Mouse (Mus musculus) heart, embryonic 16.5 days (tissue): ENCODE measurements around the gene Nr1h3. TPM values are rescaled to one million over a fixed set of nuclear protein-coding genes. Genes with fewer than 3 reads are reported as not detected.
"Not testable (repeated sequence)": the region's sequence is repeated elsewhere in the genome, so short reads cannot be mapped to it uniquely, and the experiment has no call there.

ENCODE experiments used
- ATAC-seq: fragments of 200-750 bp; cut with Nextera tagmentation; replicated peaks from 2 replicates; pipeline ENCODE4 v1.8.0; 2017; ENCODE audit warnings: moderate number of reproducible peaks; ENCODE audit not compliant: insufficient read depth, low FRiP score; ENCODE audit errors: extremely low read depth
- H3K27ac ChIP-seq: fragments of 300-500 bp; sonication (generic); 2 replicates; pipeline ENCODE4 v1.5.1; 2014; ENCODE audit warnings: mild to moderate bottlenecking, low read length, control low read depth, moderate library complexity
- H3K27me3 ChIP-seq: fragments of 300-500 bp; sonication (generic); 2 replicates; pipeline ENCODE4 v1.6.1; 2014; ENCODE audit warnings: low read length, mixed read lengths; ENCODE audit not compliant: control insufficient read depth, insufficient read depth
- H3K36me3 ChIP-seq: fragments of 300-500 bp; sonication (generic); 2 replicates; pipeline ENCODE4 v1.6.1; 2014; ENCODE audit not compliant: control insufficient read depth, insufficient read depth
- H3K4me1 ChIP-seq: fragments of 300-500 bp; sonication (generic); 2 replicates; pipeline ENCODE4 v1.6.1; 2014; ENCODE audit warnings: low read length, mixed read lengths; ENCODE audit not compliant: control insufficient read depth, insufficient read depth
- H3K4me2 ChIP-seq: fragments of 300-500 bp; sonication (generic); 2 replicates; pipeline ENCODE4 v1.6.1; 2014; ENCODE audit warnings: low read depth, mild to moderate bottlenecking, control low read depth, low read length
- H3K4me3 ChIP-seq: fragments of 300-500 bp; sonication (generic); 2 replicates; pipeline ENCODE4 v1.5.1; 2014; ENCODE audit warnings: mild to moderate bottlenecking, control low read depth, low read length
- H3K9ac ChIP-seq: fragments of 300-500 bp; sonication (generic); 2 replicates; pipeline ENCODE4 v1.6.1; 2014; ENCODE audit warnings: low read length, control low read depth
- H3K9me3 ChIP-seq: fragments of 300-500 bp; sonication (generic); replicated peaks from 2 replicates; pipeline ENCODE4 v1.6.1; 2016; ENCODE audit warnings: low read length; ENCODE audit not compliant: control insufficient read depth
- WGBS: fragments of 180-500 bp; shearing (Covaris S2); extraction: QIAGEN DNeasy Blood & Tissue Kit; methylation state at CpG from one replicate; pipeline ENCODE4 v1.1.7; 2014; 5-methylcytosine and 5-hydroxymethylcytosine counted together
- polyA plus RNA-seq: library from polyadenylated mRNA; unstranded; fragments of >200 nt; fragmentation: Nextera tagmentation; extraction: Ambion mirVana; gene quantifications from 2 replicates; pipeline ENCODE4 v1.2.1, GENCODE M21; 2015

Nr1h3 gene
- 4.4 and 4.8 TPM in 2 replicates for polyA plus RNA-seq

GRCm38 (mm10) chr2:91202222-91202971 lies at the start of gene Nr1h3, which contains the start of gene Acp2:
Gene Nr1h3, minus strand, starts transcription at chr2:91202834.
Gene Acp2, plus strand, starts transcription at chr2:91202885.
- no peaks in the 10 kb centered on the region for H3K9me3 ChIP-seq
- ATAC-seq, result peak; percentile 94
- H3K27ac ChIP-seq, result peak within 1 kb of the TSS; percentile 95
- H3K4me1 ChIP-seq, result peaks cover 13% of the 10 kb centered on the region; the same call in 1 of the 2 replicates
- peak within 1 kb of the TSS; percentile 76 for H3K4me2 ChIP-seq
- H3K27me3 ChIP-seq, result no peaks in the 10 kb centered on the region
- 3% methylated on average over 28 of the region's 28 CpGs for WGBS
- H3K4me3 ChIP-seq, result peak within 1 kb of the TSS; percentile 79
- peak within 1 kb of the TSS; percentile 88 for H3K9ac ChIP-seq
- H3K36me3 ChIP-seq, result peaks cover 20% of the 10 kb centered on the region

GRCm38 (mm10) chr2:91252001-91252400 lies 49.4 kb upstream of the Nr1h3 start:
- WGBS, result 44% methylated on average over 4 of the region's 4 CpGs
- H3K4me2 ChIP-seq, result no peak overlapping the region
- H3K27me3 ChIP-seq, result peaks cover 5% of the 10 kb centered on the region; the same call in 1 of the 2 replicates
- H3K27ac ChIP-seq, result peak overlapping the region; percentile 46
- H3K36me3 ChIP-seq, result no peaks in the 10 kb centered on the region
- no peak for ATAC-seq
- no peak overlapping the region for H3K4me3 ChIP-seq
- no peak overlapping the region for H3K9ac ChIP-seq
- peaks cover 10% of the 10 kb centered on the region; the same call in 1 of the 2 replicates for H3K4me1 ChIP-seq
- H3K9me3 ChIP-seq, result no peaks in the 10 kb centered on the region

- Histone ChIP-seq H3K36me3 (no peaks in the 10 kb centered on the region), H3K4me2 (no peak overlapping the region), H3K9ac (no peak overlapping the region), H3K27ac (no peak overlapping the region), H3K9me3 (no peaks in the 10 kb centered on the region), H3K27me3 (no peaks in the 10 kb centered on the region; the same call in 1 of the 2 replicates), H3K4me1 (0 out of 2 replicates have a peak, but pooled peaks cover 3% of the 10 kb centered on the region), H3K4me3 (no peak overlapping the region)
- ATAC-seq, result no peak
- 71% methylated on average over 4 of the region's 4 CpGs for WGBS
These were observed 45.7 kb upstream of the Nr1h3 start for GRCm38 (mm10) chr2:91248366-91248765.

GRCm38 (mm10) chr2:91244557-91245228 lies 42.1 kb upstream of the Nr1h3 start:
- Histone ChIP-seq H3K4me1 (no peaks in the 10 kb centered on the region), H3K27me3 (no peaks in the 10 kb centered on the region), H3K27ac (no peak overlapping the region), H3K36me3 (no peaks in the 10 kb centered on the region), H3K4me3 (no peak overlapping the region), H3K9ac (no peak overlapping the region), H3K4me2 (no peak overlapping the region), H3K9me3 (no peaks in the 10 kb centered on the region)
- ATAC-seq, result no peak
- WGBS, result 71% methylated on average over 5 of the region's 5 CpGs

GRCm38 (mm10) chr2:91243416-91243815 lies 40.8 kb upstream of the Nr1h3 start:
- no peak overlapping the region for H3K9ac ChIP-seq
- WGBS, result 60% methylated on average over 3 of the region's 3 CpGs
- no peak for ATAC-seq

GRCm38 (mm10) chr2:91242547-91242946 lies 39.9 kb upstream of the Nr1h3 start:
- Histone ChIP-seq H3K27ac (no peak overlapping the region), H3K9me3 (no peaks in the 10 kb centered on the region), H3K36me3 (no peaks in the 10 kb centered on the region), H3K4me2 (no peak overlapping the region), H3K27me3 (no peaks in the 10 kb centered on the region), H3K4me3 (no peak overlapping the region), H3K9ac (no peak overlapping the region), H3K4me1 (no peaks in the 10 kb centered on the region)
- ATAC-seq, result no peak
- 63% methylated on average over 5 of the region's 5 CpGs for WGBS

More at GRCm38 (mm10) chr2:91243416-91243815, 40.8 kb upstream of the Nr1h3 start:
- no peak overlapping the region for H3K4me3 ChIP-seq
- H3K36me3 ChIP-seq, result no peaks in the 10 kb centered on the region
- H3K4me2 ChIP-seq, result no peak overlapping the region
- H3K9me3 ChIP-seq, result no peaks in the 10 kb centered on the region
- no peaks in the 10 kb centered on the region for H3K27me3 ChIP-seq
- no peaks in the 10 kb centered on the region for H3K4me1 ChIP-seq
- H3K27ac ChIP-seq, result no peak overlapping the region

- Histone ChIP-seq H3K9ac (peak overlapping the region; percentile 74; the same call in 1 of the 2 replicates), H3K27ac (peak overlapping the region; percentile 95), H3K4me2 (peak overlapping the region; percentile 90), H3K4me3 (peak overlapping the region; percentile 72)
- peak; percentile 10; the same call in 1 of the 2 replicates for ATAC-seq
- H3K36me3 ChIP-seq, H3K4me1 ChIP-seq, H3K9me3 ChIP-seq, H3K27me3 ChIP-seq: not testable (repeated sequence)
- 12% methylated on average over 4 of the region's 4 CpGs for WGBS
These were observed 35.0 kb upstream of the Nr1h3 start for GRCm38 (mm10) chr2:91237511-91238080.

GRCm38 (mm10) chr2:91236601-91237510 lies 34.2 kb upstream of the Nr1h3 start, which contains the start of gene Ddb2:
Gene Ddb2, minus strand, starts transcription at chr2:91236982.
- under 1% methylated on average over 48 of the region's 48 CpGs for WGBS

More at GRCm38 (mm10) chr2:91236601-91237510, 34.2 kb upstream of the Nr1h3 start, which contains the start of gene Ddb2:
- H3K4me1 ChIP-seq, result peaks cover 5% of the 10 kb centered on the region
- peak within 1 kb of the TSS; percentile 90 for H3K4me2 ChIP-seq
- H3K9ac ChIP-seq, result peak within 1 kb of the TSS; percentile 81
- ATAC-seq, result peak; percentile 99
- no peaks in the 10 kb centered on the region for H3K27me3 ChIP-seq
- no peaks in the 10 kb centered on the region for H3K36me3 ChIP-seq
- H3K9me3 ChIP-seq, result no peaks in the 10 kb centered on the region
- peak within 1 kb of the TSS; percentile 95 for H3K27ac ChIP-seq
- peak within 1 kb of the TSS; percentile 72 for H3K4me3 ChIP-seq
